Mouse (Mus musculus): Measurements from ENCODE around the gene Gm20388.
"Not testable (repeated sequence)": the region's sequence is repeated elsewhere in the genome, so short reads cannot be mapped to it uniquely, and the experiment has no call there.

The Gm20388 gene

GRCm38 (mm10) chr8:122558671-122559349 lies 2648.2 kb downstream of the Gm20388 start:
- no peak for DNase-seq (ENCODE audit: low spot score)

- DNase-seq (ENCODE audit: low spot score), result peak; percentile 76
These were observed 2650.6 kb downstream of the Gm20388 start for GRCm38 (mm10) chr8:122561199-122561598.

- no peak for DNase-seq (ENCODE audit: low spot score)
These were observed 2654.0 kb downstream of the Gm20388 start for GRCm38 (mm10) chr8:122564363-122565352.

- DNase-seq (ENCODE audit: low spot score), result no peak
These were observed 2656.1 kb downstream of the Gm20388 start for GRCm38 (mm10) chr8:122566766-122567165.

GRCm38 (mm10) chr8:122567361-122568108 lies 2656.9 kb downstream of the Gm20388 start, which contains the start of gene Cdt1:
Cdt1 (plus strand) TSS chr8:122568015.
- peak; percentile 95 for DNase-seq (ENCODE audit: low spot score)

GRCm38 (mm10) chr8:122568109-122568504 lies 2657.5 kb downstream of the Gm20388 start:
- DNase-seq (ENCODE audit: low spot score), result peak; percentile 79

- no peak for DNase-seq (ENCODE audit: low spot score)
These were observed 2658.3 kb downstream of the Gm20388 start for GRCm38 (mm10) chr8:122568881-122569309.

GRCm38 (mm10) chr8:122569329-122569728 lies 2658.7 kb downstream of the Gm20388 start:
- DNase-seq (ENCODE audit: low spot score), result no peak

- no peak for DNase-seq (ENCODE audit: low spot score)
These were observed 2659.4 kb downstream of the Gm20388 start for GRCm38 (mm10) chr8:122569996-122570395.

GRCm38 (mm10) chr8:122571153-122571552 lies 2660.5 kb downstream of the Gm20388 start:
- DNase-seq (ENCODE audit: low spot score), result no peak

- no peak for DNase-seq (ENCODE audit: low spot score)
These were observed 2661.2 kb downstream of the Gm20388 start for GRCm38 (mm10) chr8:122571750-122572267.

GRCm38 (mm10) chr8:122572751-122573150 lies 2662.1 kb downstream of the Gm20388 start:
- no peak for DNase-seq (ENCODE audit: low spot score)

- not testable (repeated sequence) for DNase-seq (ENCODE audit: low spot score)
These were observed 2662.5 kb downstream of the Gm20388 start for GRCm38 (mm10) chr8:122573176-122573575.

- no peak for DNase-seq (ENCODE audit: low spot score)
These were observed 2662.9 kb downstream of the Gm20388 start for GRCm38 (mm10) chr8:122573577-122573976.

- no peak for DNase-seq (ENCODE audit: low spot score)
These were observed 2663.6 kb downstream of the Gm20388 start for GRCm38 (mm10) chr8:122574264-122574663.

GRCm38 (mm10) chr8:122574667-122575251 lies 2664.1 kb downstream of the Gm20388 start:
- no peak for DNase-seq (ENCODE audit: low spot score)

- DNase-seq (ENCODE audit: low spot score), result no peak
These were observed 2664.6 kb downstream of the Gm20388 start for GRCm38 (mm10) chr8:122575286-122575685.

- no peak for DNase-seq (ENCODE audit: low spot score)
These were observed 2665.3 kb downstream of the Gm20388 start for GRCm38 (mm10) chr8:122575735-122576647.

- peak; percentile 95 for DNase-seq (ENCODE audit: low spot score)
These were observed 2666.0 kb downstream of the Gm20388 start, which contains the start of gene Aprt for GRCm38 (mm10) chr8:122576648-122577022. Aprt (minus strand) TSS chr8:122576909.

GRCm38 (mm10) chr8:122577116-122577515 lies 2666.5 kb downstream of the Gm20388 start:
- DNase-seq (ENCODE audit: low spot score), result no peak

All from T-cell, adult 2 months (primary cell).